Mouse (Mus musculus): ENCODE results near the gene Dok3. TPM values are rescaled to one million over a fixed set of nuclear protein-coding genes. Genes with fewer than 3 reads are reported as not detected.

The Dok3 gene
- polyA plus RNA-seq, 1 experiment from 2014 or later, result 1.5 TPM

DNA sequence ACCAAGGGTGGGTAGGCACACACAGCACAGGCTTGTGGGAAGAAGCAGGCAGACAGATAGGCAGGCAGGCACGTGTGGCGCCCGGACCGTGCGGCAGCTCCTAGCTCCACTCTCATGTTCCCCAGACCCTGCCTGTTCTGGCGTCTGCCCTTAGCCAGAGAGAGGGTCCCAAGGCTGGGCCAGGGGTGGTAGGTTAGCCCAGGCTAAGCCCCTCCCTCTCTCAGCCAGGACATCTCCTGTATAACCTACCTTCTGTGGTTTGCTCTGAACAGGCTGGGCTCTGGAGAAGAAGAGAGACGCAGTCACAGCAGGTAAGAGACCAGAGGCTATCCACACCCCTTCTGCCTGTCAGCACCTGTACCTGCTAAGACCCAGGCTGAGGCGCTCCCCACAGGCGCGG is 20.6 kb downstream of the Dok3 start:
- ATAC-seq (no peak), DNase-seq (ENCODE audit: low read depth, low spot score) (no peak)
- H3K27me3 ChIP-seq, result no peaks in the 10 kb centered on the region
- in situ Hi-C loops (cut with MboI; ENCODE audit: low pct_unique_long_range_greater_than_20kb), result no loop called here
- POLR2A ChIA-PET, result interaction anchor here (0.9 to 1.1 kb wide), 2 partner anchors 9 to 20 kb away, joined by 4 to 5 read pairs; no protein-coding TSS in a partner anchor
- CTCF ChIA-PET, result interaction anchor here (1.3 kb wide), 1 partner anchor 103 kb away, joined by 3 read pairs; no protein-coding TSS in a partner anchor
- no peak for TF ChIP-seq CTCF (IDR thresholded peaks at IDR 0.05)

- CTCF ChIA-PET, result no interaction called here
- DNase-seq (ENCODE audit: low read depth, low spot score) (no peak), ATAC-seq (no peak)
- H3K27me3 ChIP-seq, result no peaks in the 10 kb centered on the region
- in situ Hi-C loops (cut with MboI; ENCODE audit: low pct_unique_long_range_greater_than_20kb), result no loop called here
- POLR2A ChIA-PET, result interaction anchor here (1.1 kb wide), 1 partner anchor 9 kb away, joined by 4 read pairs; no protein-coding TSS in a partner anchor
- no peak for TF ChIP-seq CTCF (IDR thresholded peaks at IDR 0.05)
Measured at GRCm38 (mm10) chr13:55507877-55508276, 21.2 kb downstream of the Dok3 start.

- no peaks in the 10 kb centered on the region for H3K27me3 ChIP-seq
- in situ Hi-C loops (cut with MboI; ENCODE audit: low pct_unique_long_range_greater_than_20kb), result no loop called here
- CTCF ChIA-PET, result interaction anchor here (1.3 kb wide), 1 partner anchor 15 kb away, joined by 3 read pairs; no protein-coding TSS in a partner anchor
- ATAC-seq (no peak), DNase-seq (ENCODE audit: low read depth, low spot score) (no peak)
- POLR2A ChIA-PET, result interaction anchor here (0.6 to 1.3 kb wide), 2 partner anchors 11 to 240 kb away, joined by 4 read pairs; no protein-coding TSS in a partner anchor
- TF ChIP-seq CTCF (IDR thresholded peaks at IDR 0.05), result no peak
Measured at GRCm38 (mm10) chr13:55506697-55507096, 22.4 kb downstream of the Dok3 start.

DNA sequence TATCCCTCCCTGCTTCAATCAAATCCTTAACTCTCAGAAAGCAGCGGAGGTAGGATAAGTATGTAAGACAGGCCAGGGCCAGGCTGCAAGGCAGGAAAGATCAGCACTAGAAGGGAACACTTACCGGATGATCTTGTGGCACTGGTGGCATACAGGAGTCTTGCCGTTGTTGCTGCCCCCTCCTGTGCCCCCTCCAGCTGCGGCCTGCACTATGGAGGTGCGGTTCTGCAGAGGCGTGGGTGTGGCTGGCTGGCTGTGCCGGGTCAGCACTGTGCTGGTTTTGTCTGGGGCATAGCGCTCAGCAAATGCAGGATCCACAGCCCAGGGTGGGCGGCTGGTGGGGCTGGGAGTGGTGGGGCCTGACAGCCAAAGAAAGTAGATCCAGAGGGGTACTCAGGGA is 23.3 kb downstream of the Dok3 start:
- no peak for DNase-seq (ENCODE audit: low read depth, low spot score)
- ATAC-seq, result no peak
- no peak for TF ChIP-seq CTCF (IDR thresholded peaks at IDR 0.05)
- in situ Hi-C loops (cut with MboI; ENCODE audit: low pct_unique_long_range_greater_than_20kb), result no loop called here
- no peaks in the 10 kb centered on the region for H3K27me3 ChIP-seq
- ChIA-PET CTCF (interaction anchor here (1.3 kb wide), 1 partner anchor 14 kb away, joined by 3 read pairs; no protein-coding TSS in a partner anchor), POLR2A (no interaction called here)

DNA sequence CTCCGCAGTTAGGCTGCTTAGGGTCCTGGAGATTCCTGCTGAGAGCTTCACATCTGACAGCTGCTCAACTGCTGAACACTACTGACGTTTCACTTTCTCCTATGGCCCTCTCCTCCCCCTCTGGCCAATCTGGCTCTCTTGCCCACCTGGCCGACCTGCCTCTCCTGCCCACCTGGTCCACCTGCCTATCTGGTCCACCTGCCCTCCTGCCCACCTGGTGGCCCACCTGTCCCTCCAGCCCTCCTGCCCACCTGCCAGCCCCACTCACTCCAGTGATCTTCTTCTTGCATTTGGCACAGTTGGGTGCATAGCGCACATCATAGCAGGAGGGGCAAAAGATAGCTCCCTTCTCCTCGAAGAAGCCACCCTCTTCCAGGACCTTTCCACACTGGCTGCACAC is 24.7 kb downstream of the Dok3 start:
- no peak for TF ChIP-seq CTCF (IDR thresholded peaks at IDR 0.05)
- ChIA-PET POLR2A (no interaction called here), CTCF (no interaction called here)
- ATAC-seq (no peak), DNase-seq (ENCODE audit: low read depth, low spot score) (no peak)
- H3K27me3 ChIP-seq, result no peaks in the 10 kb centered on the region
- in situ Hi-C loops (cut with MboI; ENCODE audit: low pct_unique_long_range_greater_than_20kb), result no loop called here

GRCm38 (mm10) chr13:55502405-55502804 is 26.7 kb downstream of the Dok3 start:
- in situ Hi-C loops (cut with MboI; ENCODE audit: low pct_unique_long_range_greater_than_20kb), result no loop called here
- no peak for TF ChIP-seq CTCF (IDR thresholded peaks at IDR 0.05)
- CTCF ChIA-PET, result interaction anchor here (1.3 kb wide), 1 partner anchor 11 kb away, joined by 4 read pairs; no protein-coding TSS in a partner anchor
- ATAC-seq, result no peak
- DNase-seq (ENCODE audit: low read depth, low spot score), result no peak
- H3K27me3 ChIP-seq, result no peaks in the 10 kb centered on the region
- POLR2A ChIA-PET, result interaction anchor here (1.0 kb wide), 1 partner anchor 9 kb away, joined by 3 read pairs; no protein-coding TSS in a partner anchor

GRCm38 (mm10) chr13:55500575-55500974 is 28.5 kb downstream of the Dok3 start:
- ChIA-PET POLR2A (interaction anchor here (1.7 to 1.9 kb wide), 2 partner anchors 13 to 16 kb away, joined by 4 to 5 read pairs; partner anchors contain the start of gene Dbn1), CTCF (no interaction called here)
- in situ Hi-C loops (cut with MboI; ENCODE audit: low pct_unique_long_range_greater_than_20kb), result no loop called here
- DNase-seq (ENCODE audit: low read depth, low spot score) (no peak), ATAC-seq (no peak)
- H3K27me3 ChIP-seq, result no peaks in the 10 kb centered on the region
- TF ChIP-seq CTCF (IDR thresholded peaks at IDR 0.05), result no peak

DNA sequence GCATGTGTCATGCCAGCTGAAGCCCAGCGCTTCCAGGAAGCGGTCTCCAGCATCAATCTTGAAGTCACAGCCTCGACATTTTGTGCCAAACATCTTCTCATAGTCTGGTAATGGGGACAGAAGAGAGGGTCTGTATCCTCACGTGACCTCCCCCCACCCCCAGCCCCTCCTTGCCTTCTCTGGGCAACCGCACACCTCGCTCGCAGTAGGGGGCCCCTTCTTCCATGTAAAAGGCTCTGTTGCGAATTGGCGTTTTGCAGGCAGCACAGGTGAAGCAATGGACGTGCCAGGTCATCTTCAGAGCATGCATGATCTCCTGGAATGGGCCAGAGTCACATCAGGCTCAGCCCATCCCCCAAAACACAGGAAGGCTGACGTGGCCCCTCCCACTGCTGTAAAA is 30.2 kb downstream of the Dok3 start:
- TF ChIP-seq CTCF (IDR thresholded peaks at IDR 0.05), result no peak
- H3K27me3 ChIP-seq, result no peaks in the 10 kb centered on the region
- ChIA-PET CTCF (no interaction called here), POLR2A (interaction anchor here (0.7 to 1.7 kb wide), 3 partner anchors 9 to 19 kb away, joined by 4 to 7 read pairs (median 5); no protein-coding TSS in a partner anchor)
- in situ Hi-C loops (cut with MboI; ENCODE audit: low pct_unique_long_range_greater_than_20kb), result no loop called here
- ATAC-seq (no peak), DNase-seq (ENCODE audit: low read depth, low spot score) (no peak)

GRCm38 (mm10) chr13:55496661-55497060 is 32.4 kb downstream of the Dok3 start:
- CTCF ChIA-PET, result no interaction called here
- no peak for TF ChIP-seq CTCF (IDR thresholded peaks at IDR 0.05)

GRCm38 (mm10) chr13:55495702-55496101 is 33.4 kb downstream of the Dok3 start:
- CTCF ChIA-PET, result interaction anchor here (0.9 kb wide), 1 partner anchor 91 kb away, joined by 3 read pairs; no protein-coding TSS in a partner anchor

More at GRCm38 (mm10) chr13:55496661-55497060, 32.4 kb downstream of the Dok3 start:
- DNase-seq (ENCODE audit: low read depth, low spot score), result no peak
- in situ Hi-C loops (cut with MboI; ENCODE audit: low pct_unique_long_range_greater_than_20kb), result no loop called here
- POLR2A ChIA-PET, result no interaction called here
- no peaks in the 10 kb centered on the region for H3K27me3 ChIP-seq
- ATAC-seq, result no peak

GRCm38 (mm10) chr13:55494883-55495621 is 34.0 kb downstream of the Dok3 start:
- H3K27me3 ChIP-seq, result no peaks in the 10 kb centered on the region
- DNase-seq (ENCODE audit: low read depth, low spot score) (no peak), ATAC-seq (no peak)
- TF ChIP-seq CTCF (IDR thresholded peaks at IDR 0.05), result no peak
- ChIA-PET POLR2A (interaction anchor here (0.6 to 1.5 kb wide), 3 partner anchors 12 to 40 kb away, joined by 3 to 4 read pairs (median 4); no protein-coding TSS in a partner anchor), CTCF (interaction anchor here (0.9 kb wide), 1 partner anchor 90 kb away, joined by 3 read pairs; no protein-coding TSS in a partner anchor)
- in situ Hi-C loops (cut with MboI; ENCODE audit: low pct_unique_long_range_greater_than_20kb), result no loop called here

More at GRCm38 (mm10) chr13:55495702-55496101, 33.4 kb downstream of the Dok3 start:
- TF ChIP-seq CTCF (IDR thresholded peaks at IDR 0.05), result no peak
- H3K27me3 ChIP-seq, result no peaks in the 10 kb centered on the region
- no peak for DNase-seq (ENCODE audit: low read depth, low spot score)
- in situ Hi-C loops (cut with MboI; ENCODE audit: low pct_unique_long_range_greater_than_20kb), result no loop called here
- ATAC-seq, result no peak
- POLR2A ChIA-PET, result interaction anchor here (0.6 to 1.5 kb wide), 3 partner anchors 11 to 39 kb away, joined by 3 to 4 read pairs (median 4); no protein-coding TSS in a partner anchor

Measured in Patski (cell line).